Mouse (Mus musculus): ENCODE measurements around the gene Slc9b1. TPM values are rescaled to one million over a fixed set of nuclear protein-coding genes. Genes with fewer than 3 reads are reported as not detected.
A peak's percentile ranks its signal among the peaks of the same experiment; 100 is the strongest.

Gene Slc9b1
- polyA plus RNA-seq, 1 experiment: not detected

- Histone ChIP-seq H3K4me1 (ENCODE audit: control insufficient read depth, insufficient read depth, insufficient read length, low read length) (no peaks in the 10 kb centered on the region), H3K36me3 (ENCODE audit: control insufficient read depth, insufficient read depth, low read length) (no peaks in the 10 kb centered on the region), H3K27ac (ENCODE audit: insufficient read depth, low read depth, low read length) (no peak overlapping the region), H3K27me3 (ENCODE audit: control insufficient read depth, insufficient read depth, low read length) (no peaks in the 10 kb centered on the region), H3K4me3 (ENCODE audit: low read depth, low read length) (no peak overlapping the region)
- whole genome bisulfite sequencing: 86% methylated on average over 2 of the region's 2 CpGs
- TF ChIP-seq POLR2A (IDR thresholded peaks at IDR 0.05; ENCODE audit: low read depth, low read length) (no peak), CTCF (IDR thresholded peaks at IDR 0.05; ENCODE audit: extremely low read depth, insufficient read length, insufficient replicate concordance, low read depth, low read length) (no peak)
Observed at GRCm38 (mm10) chr3:135313727-135314126, 34.1 kb upstream of the Slc9b1 start.

- H3K27me3 ChIP-seq (ENCODE audit: control insufficient read depth, insufficient read depth, low read length): no peaks in the 10 kb centered on the region
- H3K27ac ChIP-seq (ENCODE audit: insufficient read depth, low read depth, low read length): no peak overlapping the region
- WGBS: 53% methylated on average over 2 of the region's 2 CpGs
- TF ChIP-seq POLR2A (IDR thresholded peaks at IDR 0.05; ENCODE audit: low read depth, low read length) (no peak), CTCF (IDR thresholded peaks at IDR 0.05; ENCODE audit: extremely low read depth, insufficient read length, insufficient replicate concordance, low read depth, low read length) (no peak)
- H3K4me1 ChIP-seq (ENCODE audit: control insufficient read depth, insufficient read depth, insufficient read length, low read length): no peaks in the 10 kb centered on the region
- H3K4me3 ChIP-seq (ENCODE audit: low read depth, low read length): no peak overlapping the region
- no peaks in the 10 kb centered on the region for H3K36me3 ChIP-seq (ENCODE audit: control insufficient read depth, insufficient read depth, low read length)
Observed at GRCm38 (mm10) chr3:135314811-135315210, 33.0 kb upstream of the Slc9b1 start.

GRCm38 (mm10) chr3:135315720-135316425, 32.0 kb upstream of the Slc9b1 start:
- no peaks in the 10 kb centered on the region for H3K36me3 ChIP-seq (ENCODE audit: control insufficient read depth, insufficient read depth, low read length)
- H3K27ac ChIP-seq (ENCODE audit: insufficient read depth, low read depth, low read length): no peak overlapping the region
- H3K4me1 ChIP-seq (ENCODE audit: control insufficient read depth, insufficient read depth, insufficient read length, low read length): no peaks in the 10 kb centered on the region
- TF ChIP-seq CTCF (IDR thresholded peaks at IDR 0.05; ENCODE audit: extremely low read depth, insufficient read length, insufficient replicate concordance, low read depth, low read length): peak; percentile 21; the same call in 1 of the 2 replicates
- TF ChIP-seq POLR2A (IDR thresholded peaks at IDR 0.05; ENCODE audit: low read depth, low read length): no peak
- H3K27me3 ChIP-seq (ENCODE audit: control insufficient read depth, insufficient read depth, low read length): no peaks in the 10 kb centered on the region
- 88% methylated on average over 9 of the region's 9 CpGs for WGBS
- H3K4me3 ChIP-seq (ENCODE audit: low read depth, low read length): no peak overlapping the region

GRCm38 (mm10) chr3:135318331-135318730, 29.5 kb upstream of the Slc9b1 start:
- Histone ChIP-seq H3K27ac (ENCODE audit: insufficient read depth, low read depth, low read length) (no peak overlapping the region), H3K36me3 (ENCODE audit: control insufficient read depth, insufficient read depth, low read length) (no peaks in the 10 kb centered on the region), H3K4me1 (ENCODE audit: control insufficient read depth, insufficient read depth, insufficient read length, low read length) (no peaks in the 10 kb centered on the region), H3K27me3 (ENCODE audit: control insufficient read depth, insufficient read depth, low read length) (no peaks in the 10 kb centered on the region), H3K4me3 (ENCODE audit: low read depth, low read length) (no peak overlapping the region)
- TF ChIP-seq POLR2A (IDR thresholded peaks at IDR 0.05; ENCODE audit: low read depth, low read length): no peak
- TF ChIP-seq CTCF (IDR thresholded peaks at IDR 0.05; ENCODE audit: extremely low read depth, insufficient read length, insufficient replicate concordance, low read depth, low read length): no peak
- 80% methylated on average over 11 of the region's 11 CpGs for WGBS

- H3K4me3 ChIP-seq (ENCODE audit: low read depth, low read length): no peak overlapping the region
- no peak overlapping the region for H3K27ac ChIP-seq (ENCODE audit: insufficient read depth, low read depth, low read length)
- TF ChIP-seq POLR2A (IDR thresholded peaks at IDR 0.05; ENCODE audit: low read depth, low read length) (no peak), CTCF (IDR thresholded peaks at IDR 0.05; ENCODE audit: extremely low read depth, insufficient read length, insufficient replicate concordance, low read depth, low read length) (no peak)
- no peaks in the 10 kb centered on the region for H3K27me3 ChIP-seq (ENCODE audit: control insufficient read depth, insufficient read depth, low read length)
- H3K36me3 ChIP-seq (ENCODE audit: control insufficient read depth, insufficient read depth, low read length): no peaks in the 10 kb centered on the region
- WGBS: 44% methylated on average over 6 of the region's 6 CpGs
- H3K4me1 ChIP-seq (ENCODE audit: control insufficient read depth, insufficient read depth, insufficient read length, low read length): no peaks in the 10 kb centered on the region
Observed at GRCm38 (mm10) chr3:135324354-135324753, 23.5 kb upstream of the Slc9b1 start.

- H3K27ac ChIP-seq (ENCODE audit: insufficient read depth, low read depth, low read length): no peak overlapping the region
- H3K36me3 ChIP-seq (ENCODE audit: control insufficient read depth, insufficient read depth, low read length): no peaks in the 10 kb centered on the region
- H3K4me1 ChIP-seq (ENCODE audit: control insufficient read depth, insufficient read depth, insufficient read length, low read length): no peaks in the 10 kb centered on the region
- WGBS: 66% methylated on average over 6 of the region's 6 CpGs
- H3K4me3 ChIP-seq (ENCODE audit: low read depth, low read length): no peak overlapping the region
- TF ChIP-seq CTCF (IDR thresholded peaks at IDR 0.05; ENCODE audit: extremely low read depth, insufficient read length, insufficient replicate concordance, low read depth, low read length) (no peak), POLR2A (IDR thresholded peaks at IDR 0.05; ENCODE audit: low read depth, low read length) (no peak)
- H3K27me3 ChIP-seq (ENCODE audit: control insufficient read depth, insufficient read depth, low read length): no peaks in the 10 kb centered on the region
Observed at GRCm38 (mm10) chr3:135327176-135327575, 20.7 kb upstream of the Slc9b1 start.

GRCm38 (mm10) chr3:135327601-135328000, 20.2 kb upstream of the Slc9b1 start:
- TF ChIP-seq CTCF (IDR thresholded peaks at IDR 0.05; ENCODE audit: extremely low read depth, insufficient read length, insufficient replicate concordance, low read depth, low read length) (peak; percentile 36; the same call in 1 of the 2 replicates), POLR2A (IDR thresholded peaks at IDR 0.05; ENCODE audit: low read depth, low read length) (no peak)
- Histone ChIP-seq H3K4me1 (ENCODE audit: control insufficient read depth, insufficient read depth, insufficient read length, low read length) (no peaks in the 10 kb centered on the region), H3K27me3 (ENCODE audit: control insufficient read depth, insufficient read depth, low read length) (no peaks in the 10 kb centered on the region), H3K4me3 (ENCODE audit: low read depth, low read length) (no peak overlapping the region), H3K36me3 (ENCODE audit: control insufficient read depth, insufficient read depth, low read length) (no peaks in the 10 kb centered on the region), H3K27ac (ENCODE audit: insufficient read depth, low read depth, low read length) (no peak overlapping the region)
- 64% methylated on average over 2 of the region's 2 CpGs for WGBS
